Mouse (Mus musculus): Measurements from ENCODE around the gene Isg20l2.

- TF ChIP-seq CTCF (IDR thresholded peaks at IDR 0.05; ENCODE audit: control insufficient read depth, insufficient read depth, low read length): no peak
- no peak for TF ChIP-seq POLR2A (IDR thresholded peaks at IDR 0.05; ENCODE audit: borderline replicate concordance, control insufficient read depth, low read depth, low read length)
Observed at GRCm38 (mm10) chr3:87958056-87958455, 27.9 kb downstream of the Isg20l2 start.

Data from bone marrow, adult 2 months (tissue).